Mouse (Mus musculus) hindbrain, embryonic 14.5 days (tissue): ENCODE results near the gene Eif3l. TPM values are rescaled to one million over a fixed set of nuclear protein-coding genes. Genes with fewer than 3 reads are reported as not detected.
A peak's percentile ranks its signal among the peaks of the same experiment; 100 is the strongest.

Source experiments
- ATAC-seq: fragments of 200-750 bp; cut with Nextera tagmentation; 2 replicates; pipeline ENCODE4 v1.8.0; 2017; ENCODE audit warnings: moderate number of reproducible peaks, mild to moderate bottlenecking, moderate TSS enrichment, moderate library complexity; ENCODE audit not compliant: low FRiP score
- DNase-seq: peaks from one replicate; pipeline ENCODE4 v3.0.0-alpha.2; 2015; ENCODE audit warnings: low spot score
- H3K27ac ChIP-seq: fragments of 300-500 bp; sonication (generic); 2 replicates; pipeline ENCODE4 v1.5.1; 2014; ENCODE audit warnings: mild to moderate bottlenecking, moderate library complexity
- H3K27me3 ChIP-seq: fragments of 300-500 bp; sonication (generic); 2 replicates; pipeline ENCODE4 v1.6.1; 2014; ENCODE audit warnings: mild to moderate bottlenecking, low read length, mixed read lengths; ENCODE audit not compliant: control insufficient read depth, insufficient read depth
- H3K36me3 ChIP-seq: fragments of 300-500 bp; sonication (generic); replicated peaks from 2 replicates; pipeline ENCODE4 v1.6.1; 2014; ENCODE audit not compliant: control insufficient read depth, insufficient read depth
- H3K4me1 ChIP-seq: fragments of 300-500 bp; sonication (generic); replicated peaks from 2 replicates; pipeline ENCODE4 v1.6.1; 2014; ENCODE audit warnings: antibody characterized with exemption, low read length, mixed read lengths; ENCODE audit not compliant: control insufficient read depth, insufficient read depth
- H3K4me2 ChIP-seq: fragments of 300-500 bp; sonication (generic); replicated peaks from 2 replicates; pipeline ENCODE4 v1.6.1; 2014; ENCODE audit warnings: mild to moderate bottlenecking, moderate library complexity
- H3K4me3 ChIP-seq: fragments of 300-500 bp; sonication (generic); replicated peaks from 2 replicates; pipeline ENCODE4 v1.5.1; 2014; ENCODE audit warnings: mild to moderate bottlenecking, low read length
- H3K9ac ChIP-seq: fragments of 300-500 bp; sonication (generic); 2 replicates; pipeline ENCODE4 v1.6.1; 2014
- H3K9me3 ChIP-seq: fragments of 300-500 bp; sonication (generic); 2 replicates; pipeline ENCODE4 v1.6.1; 2016; ENCODE audit warnings: low read length; ENCODE audit not compliant: control insufficient read depth
- whole genome bisulfite sequencing: fragments of 180-500 bp; shearing (Covaris S2); extraction: QIAGEN DNeasy Blood & Tissue Kit; methylation state at CpG from one replicate; pipeline ENCODE4 v1.1.7; 2014; 5-methylcytosine and 5-hydroxymethylcytosine counted together
- polyA plus RNA-seq: library from polyadenylated mRNA; unstranded; fragments of >200 nt; fragmentation: Nextera tagmentation; extraction: Ambion mirVana; gene quantifications from 2 replicates; pipeline ENCODE4 v1.2.1, GENCODE M21; 2014

Eif3l gene
- polyA plus RNA-seq, 1 experiment from 2014 or later = 170 TPM

GRCm38 (mm10) chr15:79074446-79074845 lies 533 bp upstream of the Eif3l start:
- WGBS = 47% methylated on average over 10 of the region's 10 CpGs
- peaks cover 15% of the 10 kb centered on the region for H3K4me1 ChIP-seq
- H3K27me3 ChIP-seq = no peaks in the 10 kb centered on the region
- H3K4me3 ChIP-seq = peak overlapping the region; percentile 84
- DNase-seq (no peak), ATAC-seq (no peak)
- peaks cover 31% of the 10 kb centered on the region for H3K36me3 ChIP-seq
- peak overlapping the region; percentile 79 for H3K9ac ChIP-seq
- no peaks in the 10 kb centered on the region for H3K9me3 ChIP-seq
- H3K4me2 ChIP-seq = peak overlapping the region; percentile 66
- H3K27ac ChIP-seq = peak overlapping the region; percentile 78; the same call in 1 of the 2 replicates

- ATAC-seq (no peak), DNase-seq (no peak)
- WGBS = 43% methylated on average over 15 of the region's 15 CpGs
- Histone ChIP-seq H3K4me1 (peaks cover 15% of the 10 kb centered on the region), H3K9ac (peak overlapping the region; percentile 79), H3K4me3 (peak overlapping the region; percentile 84), H3K27me3 (no peaks in the 10 kb centered on the region), H3K9me3 (no peaks in the 10 kb centered on the region), H3K27ac (no peak overlapping the region), H3K4me2 (peak overlapping the region; percentile 66), H3K36me3 (peaks cover 43% of the 10 kb centered on the region)
These were observed 833 bp downstream of the Eif3l start for GRCm38 (mm10) chr15:79075658-79076365.

- WGBS = 97% methylated on average over 7 of the region's 7 CpGs
- peaks cover 81% of the 10 kb centered on the region for H3K36me3 ChIP-seq
- ATAC-seq = no peak
These were observed 4.6 kb downstream of the Eif3l start for GRCm38 (mm10) chr15:79079567-79079966.

GRCm38 (mm10) chr15:79092284-79092683 lies 17.3 kb downstream of the Eif3l start:
- Histone ChIP-seq H3K27me3 (no peaks in the 10 kb centered on the region), H3K9ac (no peak overlapping the region), H3K4me1 (no peaks in the 10 kb centered on the region), H3K36me3 (peaks cover 88% of the 10 kb centered on the region), H3K27ac (no peak overlapping the region), H3K4me2 (no peak overlapping the region), H3K4me3 (no peak overlapping the region), H3K9me3 (no peaks in the 10 kb centered on the region)
- WGBS = 93% methylated on average over 6 of the region's 6 CpGs
- DNase-seq (no peak), ATAC-seq (no peak)

More at GRCm38 (mm10) chr15:79079567-79079966, 4.6 kb downstream of the Eif3l start:
- no peak for DNase-seq
- Histone ChIP-seq H3K4me2 (no peak overlapping the region), H3K27me3 (no peaks in the 10 kb centered on the region), H3K4me3 (no peak overlapping the region), H3K4me1 (peaks cover 9% of the 10 kb centered on the region), H3K27ac (no peak overlapping the region), H3K9ac (no peak overlapping the region), H3K9me3 (no peaks in the 10 kb centered on the region)

GRCm38 (mm10) chr15:79093083-79093839 lies 18.3 kb downstream of the Eif3l start:
- Histone ChIP-seq H3K27ac (no peak overlapping the region), H3K4me3 (no peak overlapping the region), H3K9ac (0 out of 2 replicates have a peak overlapping the region, but pooled peaks have one; percentile 2), H3K9me3 (no peaks in the 10 kb centered on the region), H3K36me3 (peaks cover 80% of the 10 kb centered on the region), H3K27me3 (no peaks in the 10 kb centered on the region), H3K4me2 (no peak overlapping the region), H3K4me1 (no peaks in the 10 kb centered on the region)
- DNase-seq = no peak
- 77% methylated on average over 7 of the region's 7 CpGs for WGBS
- no peak for ATAC-seq

GRCm38 (mm10) chr15:79095483-79095882 lies 20.5 kb downstream of the Eif3l start:
- Histone ChIP-seq H3K9me3 (no peaks in the 10 kb centered on the region), H3K27ac (no peak overlapping the region), H3K4me3 (no peak overlapping the region), H3K36me3 (peaks cover 58% of the 10 kb centered on the region), H3K27me3 (no peaks in the 10 kb centered on the region), H3K9ac (no peak overlapping the region), H3K4me1 (no peaks in the 10 kb centered on the region), H3K4me2 (no peak overlapping the region)
- DNase-seq (no peak), ATAC-seq (no peak)
- WGBS = 83% methylated on average over 5 of the region's 5 CpGs

- no peak for ATAC-seq
- no peak overlapping the region for H3K4me2 ChIP-seq
- H3K27ac ChIP-seq = no peak overlapping the region
- H3K36me3 ChIP-seq = peaks cover 47% of the 10 kb centered on the region
- no peak for DNase-seq
- no peaks in the 10 kb centered on the region for H3K9me3 ChIP-seq
- no peak overlapping the region for H3K9ac ChIP-seq
- H3K4me1 ChIP-seq = no peaks in the 10 kb centered on the region
- no peaks in the 10 kb centered on the region for H3K27me3 ChIP-seq
- H3K4me3 ChIP-seq = no peak overlapping the region
- WGBS = 86% methylated on average over 3 of the region's 3 CpGs
These were observed 21.6 kb downstream of the Eif3l start for GRCm38 (mm10) chr15:79096556-79096955.

- no peak for ATAC-seq
- Histone ChIP-seq H3K27me3 (no peaks in the 10 kb centered on the region), H3K9ac (no peak overlapping the region), H3K4me3 (no peak overlapping the region), H3K36me3 (peaks cover 41% of the 10 kb centered on the region), H3K27ac (no peak overlapping the region), H3K4me1 (no peaks in the 10 kb centered on the region), H3K9me3 (no peaks in the 10 kb centered on the region), H3K4me2 (no peak overlapping the region)
- no peak for DNase-seq
- 53% methylated on average over 2 of the region's 2 CpGs for WGBS
These were observed 22.2 kb downstream of the Eif3l start for GRCm38 (mm10) chr15:79097135-79097534.

GRCm38 (mm10) chr15:79097611-79098025 lies 22.6 kb downstream of the Eif3l start:
- no peak for DNase-seq
- 56% methylated on average over 6 of the region's 6 CpGs for WGBS
- no peak for ATAC-seq
- H3K27me3 ChIP-seq = no peaks in the 10 kb centered on the region
- H3K4me2 ChIP-seq = no peak overlapping the region
- H3K36me3 ChIP-seq = peaks cover 37% of the 10 kb centered on the region
- no peak overlapping the region for H3K9ac ChIP-seq
- H3K4me1 ChIP-seq = no peaks in the 10 kb centered on the region
- no peak overlapping the region for H3K27ac ChIP-seq
- H3K9me3 ChIP-seq = no peaks in the 10 kb centered on the region
- no peak overlapping the region for H3K4me3 ChIP-seq
